Mouse (Mus musculus) 3134 (cell line): ENCODE measurements at regions not wholly inside any gene's neighbourhood (a gene's known extent, or its start where the extent isn't known, plus 50 kb on each side); places are given as distances from the start of the nearest gene placed in this dataset.

Experiments
- DNase-seq: peaks from one replicate; pipeline ENCODE4 v3.0.0-alpha.2; 2011; ENCODE audit warnings: low spot score; ENCODE audit not compliant: insufficient read length; ENCODE audit errors: extremely low read depth

- DNase-seq, result no peak
These were observed 52.8 kb upstream of the Dmrtb1 start for GRCm38 (mm10) chr4:107736866-107737265.

- DNase-seq, result peak; percentile 60
These were observed 53.9 kb upstream of the Dmrtb1 start for GRCm38 (mm10) chr4:107737907-107738306.

DNA sequence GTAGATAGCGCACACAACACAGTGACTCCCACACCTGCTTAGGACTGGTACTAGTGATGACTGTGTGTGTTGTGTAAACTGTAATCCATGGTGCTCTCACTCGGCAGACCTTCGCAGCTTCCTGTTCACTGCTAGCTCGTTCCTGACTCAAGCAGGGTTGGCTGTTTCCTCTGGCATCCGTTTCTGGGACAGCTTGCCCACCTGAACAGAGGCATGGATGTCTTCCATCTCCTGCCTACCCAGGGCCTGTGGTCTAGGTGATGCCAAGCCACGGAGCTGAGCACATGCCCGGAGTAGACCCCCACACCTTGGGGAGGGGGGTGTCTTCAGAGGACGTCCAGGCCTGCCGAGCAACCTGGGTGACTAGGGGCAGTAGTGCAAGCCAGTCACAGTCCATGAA is 54.7 kb upstream of the Dmrtb1 start:
- DNase-seq, result no peak

GRCm38 (mm10) chr4:107739789-107740405 is 55.9 kb upstream of the Dmrtb1 start:
- DNase-seq, result no peak

DNA sequence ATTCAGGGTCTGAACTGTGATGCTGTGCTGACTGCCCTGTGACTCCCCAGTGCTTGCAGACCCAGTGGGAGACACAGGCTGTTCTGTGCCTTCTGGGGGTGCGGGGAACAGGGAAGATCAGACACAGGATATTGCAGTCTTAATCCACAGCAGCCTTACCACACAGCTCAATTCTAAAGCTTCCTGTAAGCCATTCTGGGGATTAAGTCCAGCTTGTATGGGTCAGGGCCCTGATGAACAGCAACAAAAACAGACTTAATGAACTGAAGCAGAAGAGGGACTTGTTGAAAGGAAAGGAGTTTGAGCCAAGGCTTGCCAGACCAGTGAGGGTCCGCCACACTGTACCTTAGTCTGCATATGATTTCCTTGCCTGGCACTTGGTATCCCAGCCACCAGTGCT is 58.4 kb upstream of the Lrp8 start:
- DNase-seq, result no peak

GRCm38 (mm10) chr4:107746366-107746765 is 55.7 kb upstream of the Lrp8 start:
- no peak for DNase-seq

DNA sequence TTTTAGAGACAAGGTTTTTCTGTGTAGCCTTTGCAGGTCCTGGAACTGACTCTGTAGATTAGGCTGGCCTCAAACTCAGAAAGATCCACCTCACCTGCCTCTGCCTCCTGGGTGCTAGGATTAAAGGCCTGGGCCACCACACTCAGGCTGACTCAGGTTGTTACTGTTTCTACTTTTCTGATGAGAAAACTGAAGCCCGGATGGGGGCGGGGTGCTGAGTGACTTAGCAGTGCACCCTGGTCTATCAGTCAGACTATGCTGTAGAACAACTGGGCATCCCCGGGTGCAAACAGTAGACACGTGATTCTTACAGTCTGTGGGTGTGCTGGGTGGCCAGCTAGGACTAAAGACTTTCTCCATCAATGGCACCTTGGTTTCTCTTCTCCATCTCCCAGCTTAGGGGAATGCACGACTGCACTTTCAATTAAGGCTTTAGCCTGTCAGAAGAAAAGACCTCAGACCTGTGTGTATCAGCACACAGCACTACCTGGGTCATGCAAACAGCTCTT is 55.1 kb upstream of the Lrp8 start:
- no peak for DNase-seq

DNA sequence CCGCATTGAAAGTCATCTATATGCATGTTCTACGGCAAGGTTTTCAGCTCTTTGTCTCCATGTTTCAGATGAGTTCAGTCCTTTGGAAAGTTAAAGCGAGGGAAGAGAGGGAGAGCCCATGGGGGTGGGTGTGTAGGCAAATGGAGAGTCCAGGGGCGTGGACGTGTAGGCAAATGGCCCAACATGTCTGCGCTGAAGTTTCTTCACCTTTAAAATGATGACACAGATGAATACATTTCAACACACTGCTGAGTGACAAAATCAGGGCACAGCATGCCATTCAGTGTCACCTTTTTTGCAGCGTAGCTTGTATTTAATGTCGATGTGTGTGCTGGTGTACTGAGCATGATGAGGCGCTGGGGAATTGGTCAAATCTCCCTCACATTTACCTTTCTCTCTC is 54.6 kb upstream of the Lrp8 start:
- no peak for DNase-seq

- DNase-seq, result no peak
These were observed 54.0 kb upstream of the Lrp8 start for GRCm38 (mm10) chr4:107747907-107748628.

GRCm38 (mm10) chr4:107749045-107749444 is 53.0 kb upstream of the Lrp8 start:
- no peak for DNase-seq

DNA sequence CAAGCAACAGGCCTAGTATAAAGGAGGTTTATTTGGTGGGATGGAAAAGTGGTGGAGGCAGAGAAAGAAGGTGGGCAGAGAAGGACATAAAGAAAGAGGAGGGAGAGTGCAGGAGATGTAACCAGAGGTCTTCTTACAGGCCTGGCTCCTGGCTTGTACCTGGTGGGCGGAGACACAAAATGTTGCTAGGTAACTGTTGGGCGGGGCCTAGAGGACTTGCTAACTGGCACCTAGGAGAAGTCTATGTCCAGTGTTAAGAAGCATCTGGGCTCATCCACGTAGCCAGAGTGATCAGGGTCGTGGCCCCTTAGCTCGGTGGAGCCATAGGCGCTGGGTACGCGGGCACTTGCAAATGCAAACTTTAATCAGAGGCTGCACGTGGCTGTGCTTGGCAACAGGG is 52.0 kb upstream of the Lrp8 start:
- DNase-seq, result no peak
